Mouse (Mus musculus): Measurements from ENCODE around the gene Pdk2.
"Not testable (repeated sequence)": the region's sequence is repeated elsewhere in the genome, so short reads cannot be mapped to it uniquely, and the experiment has no call there.

Gene Pdk2

DNA sequence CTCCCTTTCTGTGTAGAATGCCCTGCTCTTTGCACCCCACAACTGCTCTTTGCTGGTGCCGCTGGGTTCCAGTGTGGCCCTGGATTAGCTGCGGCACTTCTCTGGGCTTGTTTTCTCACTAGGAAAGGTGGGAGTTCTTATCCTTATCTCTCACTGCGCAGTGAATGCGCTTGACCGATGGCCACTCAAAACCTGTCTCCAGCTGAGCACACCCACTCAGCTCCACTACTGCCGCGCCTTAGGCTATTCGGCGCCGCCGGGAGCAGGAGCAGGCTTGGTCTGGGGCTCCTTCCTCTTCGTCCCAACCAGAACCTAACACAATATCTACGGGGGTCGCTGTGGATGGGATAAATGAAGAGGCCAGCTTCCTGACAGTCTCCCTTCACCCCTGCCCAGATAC is 7.5 kb downstream of the Pdk2 start:
- no peak for ATAC-seq (ENCODE audit: insufficient number of reproducible peaks, low FRiP score, low TSS enrichment)

DNA sequence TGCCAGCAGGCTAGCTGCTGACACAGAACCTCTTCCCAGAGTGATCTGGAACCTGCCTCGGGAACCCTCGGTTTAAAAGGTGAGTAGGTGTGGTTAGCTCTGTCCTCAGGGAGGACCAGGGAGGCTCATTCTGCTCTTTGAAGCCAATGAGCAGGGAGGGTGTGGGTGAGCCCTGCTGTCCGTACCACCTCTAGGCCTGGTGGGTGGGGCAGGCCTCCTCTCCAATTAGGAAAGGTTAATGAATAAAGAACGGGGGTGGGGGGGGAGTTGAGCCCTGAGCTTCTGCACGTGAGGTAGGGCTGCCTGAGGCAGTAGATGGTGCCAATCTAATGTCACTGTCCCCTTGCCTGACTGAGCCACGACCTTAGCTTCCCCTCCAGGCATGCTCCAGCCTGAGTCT is 8.2 kb downstream of the Pdk2 start:
- no peak for ATAC-seq (ENCODE audit: insufficient number of reproducible peaks, low FRiP score, low TSS enrichment)

DNA sequence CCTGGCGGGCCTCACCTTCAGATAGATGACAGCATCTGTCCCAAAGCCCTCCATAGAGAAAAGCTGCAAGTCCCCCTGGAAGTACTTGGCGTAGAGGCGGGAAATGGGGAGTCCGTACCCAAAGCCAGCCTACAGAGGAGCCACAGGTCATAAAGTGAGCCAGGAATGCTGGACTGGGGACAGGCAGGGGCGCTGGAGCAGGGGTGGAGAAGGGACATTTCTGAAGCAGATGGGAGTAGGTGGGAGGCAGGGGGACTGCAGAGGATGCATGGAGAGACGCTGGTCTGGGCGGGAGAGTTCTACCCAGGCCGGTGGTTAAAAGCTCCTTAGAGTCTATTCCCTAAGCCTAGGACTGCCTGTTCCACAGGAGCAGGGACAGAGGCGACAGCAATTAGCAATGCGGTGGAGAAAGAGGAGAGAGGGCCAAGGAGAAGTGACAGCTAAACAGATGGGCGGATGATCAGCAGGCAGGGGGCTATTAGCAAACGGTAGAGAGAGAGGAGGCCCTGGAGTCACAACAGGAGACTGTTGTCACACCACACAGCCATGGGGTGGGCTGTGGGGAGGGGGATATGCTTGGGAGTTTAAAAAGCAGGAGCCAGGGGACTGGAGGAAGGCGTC is 13.2 kb downstream of the Pdk2 start:
- ATAC-seq (ENCODE audit: insufficient number of reproducible peaks, low FRiP score, low TSS enrichment), result no peak

DNA sequence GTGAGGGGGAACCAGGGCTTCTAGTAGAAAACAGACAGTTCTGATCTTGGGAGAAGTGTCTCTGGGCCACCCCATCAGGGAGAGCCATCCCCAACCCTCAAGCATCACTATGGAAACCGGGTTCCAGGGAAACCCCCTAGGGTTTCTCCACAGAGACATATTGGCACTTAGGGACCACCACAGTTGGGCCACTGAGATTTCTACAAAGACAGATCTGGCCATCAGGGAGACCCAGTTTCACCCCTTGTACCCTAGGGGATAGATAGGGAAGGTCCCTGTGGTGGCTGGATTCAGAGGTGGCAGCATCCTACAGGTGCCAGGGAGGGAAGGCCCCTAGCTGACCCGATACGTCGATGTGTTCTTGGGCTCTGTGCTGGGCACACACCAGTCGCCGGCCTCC is 14.3 kb downstream of the Pdk2 start:
- ATAC-seq (ENCODE audit: insufficient number of reproducible peaks, low FRiP score, low TSS enrichment), result no peak

DNA sequence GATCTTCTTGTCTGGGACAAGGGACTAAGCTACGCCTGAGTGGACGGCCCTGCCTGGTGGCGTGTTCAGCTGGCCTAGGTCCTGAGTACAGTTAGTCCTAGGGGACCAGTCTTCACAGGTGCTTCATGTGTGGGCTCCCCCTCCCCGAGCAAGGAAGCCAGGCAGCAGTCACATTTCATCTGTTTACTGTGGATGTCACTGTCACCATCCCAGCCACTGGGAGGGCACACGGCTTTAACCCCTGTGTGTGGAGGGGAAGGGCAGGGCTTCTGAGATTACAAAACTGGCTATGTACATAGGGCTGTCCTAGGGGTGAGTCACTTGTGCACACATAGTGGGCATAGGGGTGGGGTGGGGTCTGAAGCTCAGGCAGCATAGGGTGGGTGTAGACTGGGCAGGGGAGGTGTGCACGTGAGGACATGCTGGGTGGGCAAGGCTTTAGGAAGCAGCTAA is 15.0 kb downstream of the Pdk2 start:
- no peak for ATAC-seq (ENCODE audit: insufficient number of reproducible peaks, low FRiP score, low TSS enrichment)

DNA sequence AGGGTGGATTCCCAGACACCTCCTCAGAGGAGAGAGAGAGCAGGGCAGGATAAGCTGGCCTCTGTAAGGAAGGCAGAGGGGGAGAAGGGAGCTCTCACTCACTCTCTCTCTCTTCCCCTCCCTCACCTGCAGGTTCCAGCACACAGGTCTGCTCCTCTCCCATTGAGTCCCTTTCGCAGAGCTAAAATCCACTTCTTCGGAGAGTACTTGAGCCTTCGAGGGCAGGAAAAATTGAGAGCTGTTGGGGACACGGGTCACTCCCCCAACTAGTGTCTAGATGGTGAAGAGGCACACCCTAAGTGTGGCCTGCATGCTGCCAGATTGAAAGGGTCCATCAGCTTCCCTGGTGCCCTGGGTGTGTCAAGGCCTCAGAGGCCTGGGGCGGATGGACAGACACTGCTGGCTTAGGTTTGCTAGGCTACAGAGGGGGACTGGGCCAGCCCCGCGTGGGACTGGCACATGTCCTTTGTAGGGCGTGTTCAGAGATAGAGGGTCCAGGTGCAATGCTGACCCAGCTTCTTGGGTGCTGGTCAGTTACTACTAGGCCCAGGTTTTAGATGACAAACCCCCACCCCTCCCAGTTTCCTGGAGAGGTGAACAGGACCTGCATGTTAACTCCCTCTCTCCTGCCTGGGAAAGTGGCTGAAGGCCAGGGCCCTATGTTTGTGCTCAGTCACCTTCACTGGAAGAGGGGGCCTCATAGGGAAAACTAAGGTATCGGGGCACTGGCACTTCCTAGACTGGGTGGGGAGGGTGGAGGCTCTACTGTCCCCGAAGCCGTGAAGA is 15.7 kb downstream of the Pdk2 start:
- ATAC-seq (ENCODE audit: insufficient number of reproducible peaks, low FRiP score, low TSS enrichment), result no peak

DNA sequence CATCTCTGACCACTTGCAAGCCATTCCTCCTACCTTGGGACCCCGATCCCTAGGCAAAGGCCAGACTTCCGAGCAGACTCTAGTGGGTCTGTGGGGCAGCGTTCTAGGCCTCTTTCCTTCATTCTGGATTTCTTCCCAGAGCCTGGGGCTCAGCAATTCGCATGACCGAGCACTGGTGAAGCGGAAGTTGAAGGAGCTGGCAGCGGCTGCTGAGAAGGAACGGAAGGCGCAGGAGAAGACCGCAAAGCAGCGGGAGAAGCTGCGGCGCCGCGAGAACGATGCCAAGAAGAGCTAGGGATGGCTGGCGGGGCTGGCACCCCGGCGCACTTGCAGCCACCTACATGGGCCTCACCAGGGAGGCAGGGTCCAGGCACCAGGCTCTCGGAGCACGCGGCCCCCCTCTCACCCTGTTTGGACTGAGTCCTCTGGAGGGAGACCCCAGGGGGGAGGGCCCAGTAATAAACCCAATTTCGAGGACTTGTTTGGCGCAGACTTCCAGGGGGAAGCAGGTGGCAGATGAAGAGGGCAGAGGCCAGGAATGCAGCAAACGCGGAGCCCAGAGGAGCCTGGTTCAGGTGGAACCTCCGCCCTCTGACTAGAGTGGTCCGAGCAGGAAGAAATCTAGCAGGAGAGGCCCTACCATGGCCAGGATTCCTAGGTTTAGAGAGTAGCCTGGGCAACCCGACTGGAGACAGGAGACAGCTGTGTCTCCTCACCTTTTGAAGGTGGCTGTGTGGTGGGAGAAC is 16.5 kb downstream of the Pdk2 start:
- peak; percentile 43; the same call in 1 of the 2 replicates for ATAC-seq (ENCODE audit: insufficient number of reproducible peaks, low FRiP score, low TSS enrichment)

DNA sequence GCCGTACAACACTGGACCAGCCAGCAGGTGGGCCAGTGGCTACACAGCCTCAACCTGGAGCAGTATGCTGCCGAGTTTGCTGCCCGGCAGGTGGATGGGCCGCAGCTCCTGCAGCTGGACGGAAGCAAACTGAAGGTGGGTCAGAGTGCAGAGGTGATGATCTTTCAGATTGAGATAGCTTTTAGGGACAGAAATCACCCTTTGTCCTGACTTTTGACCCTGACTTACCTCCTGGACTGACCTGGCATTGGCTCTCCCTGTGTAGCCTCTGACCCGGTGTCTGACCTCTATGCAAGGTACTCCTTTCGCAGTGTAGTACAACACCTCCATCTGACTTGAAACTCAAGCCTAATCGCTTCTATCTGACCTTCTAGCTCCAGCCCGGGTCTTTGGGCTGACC is 17.7 kb downstream of the Pdk2 start:
- ATAC-seq (ENCODE audit: insufficient number of reproducible peaks, low FRiP score, low TSS enrichment), result no peak

DNA sequence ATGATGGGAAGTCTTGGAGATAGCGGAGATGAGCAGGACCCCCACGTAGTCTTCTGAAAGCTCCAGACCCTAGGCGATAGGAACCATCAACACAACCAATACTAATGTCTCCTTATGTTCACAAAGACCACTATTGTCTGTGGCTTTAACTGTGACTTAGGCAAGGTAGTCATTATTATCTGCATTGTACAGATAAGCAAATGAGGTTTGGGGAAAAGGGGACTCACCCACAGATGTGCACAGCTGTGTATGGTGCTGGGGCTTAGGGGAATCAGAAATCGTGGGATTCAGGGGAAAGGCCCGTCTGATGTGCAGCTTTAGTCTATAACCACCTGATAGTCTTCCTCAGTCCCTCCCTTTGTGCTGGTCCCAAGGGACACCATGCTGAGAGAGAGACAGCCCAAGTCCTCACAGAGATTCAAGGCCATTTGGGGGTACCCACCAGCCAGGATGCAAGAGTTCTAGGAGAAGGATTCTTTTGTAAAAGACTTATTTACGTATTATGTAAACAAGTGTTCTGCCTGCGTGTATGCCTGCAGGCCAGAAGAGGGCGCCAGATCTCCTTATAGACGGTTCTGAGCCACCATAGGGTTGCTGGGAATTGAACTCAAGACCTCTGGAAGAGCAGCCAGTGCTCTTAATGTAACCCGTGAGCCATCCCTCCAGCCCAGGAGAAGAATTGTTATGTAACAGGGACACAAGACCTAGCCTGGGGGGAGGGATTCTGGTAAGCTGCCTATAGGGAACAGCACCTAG is 18.7 kb downstream of the Pdk2 start:
- no peak for ATAC-seq (ENCODE audit: insufficient number of reproducible peaks, low FRiP score, low TSS enrichment)

DNA sequence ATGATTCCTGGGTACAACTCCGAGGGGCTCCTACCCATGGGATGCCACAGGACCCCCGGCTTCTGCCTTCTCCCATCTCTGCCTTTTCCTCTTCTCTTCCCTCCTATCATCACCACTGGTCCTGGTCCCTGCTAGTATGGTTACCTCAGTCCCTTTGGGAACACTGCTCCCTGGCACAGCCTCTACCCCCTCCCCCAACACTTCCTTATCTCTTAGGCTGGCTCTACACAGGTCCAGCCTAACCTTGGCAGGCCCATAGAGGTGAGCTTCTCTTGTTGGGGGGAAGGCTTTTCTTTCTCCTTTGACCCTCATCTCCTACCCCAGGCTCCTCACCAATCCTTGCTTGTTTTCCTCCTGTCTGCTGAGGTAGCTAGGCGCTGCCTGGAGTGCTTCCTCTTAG is 25.7 kb downstream of the Pdk2 start:
- ATAC-seq (ENCODE audit: insufficient number of reproducible peaks, low FRiP score, low TSS enrichment), result no peak

DNA sequence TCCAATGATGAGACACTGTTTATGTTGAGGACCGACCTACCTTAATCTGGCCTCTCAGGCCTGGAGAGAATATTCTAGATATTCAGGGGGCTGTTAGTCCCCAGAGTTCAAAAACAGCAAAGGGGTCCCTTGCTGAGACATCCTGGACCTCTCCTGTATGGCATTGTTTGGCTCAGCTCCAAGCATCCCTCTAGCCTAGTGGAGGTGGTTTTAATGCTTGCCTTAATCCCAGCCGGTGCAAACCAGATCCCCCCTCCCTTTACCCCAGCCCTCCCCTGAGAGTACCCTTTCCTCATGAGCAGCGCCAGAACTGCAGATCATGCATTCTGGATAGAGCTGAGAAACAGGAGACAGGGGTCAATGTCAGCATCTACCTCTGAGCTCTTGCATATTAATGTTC is 28.7 kb downstream of the Pdk2 start:
- ATAC-seq (ENCODE audit: insufficient number of reproducible peaks, low FRiP score, low TSS enrichment), result no peak

DNA sequence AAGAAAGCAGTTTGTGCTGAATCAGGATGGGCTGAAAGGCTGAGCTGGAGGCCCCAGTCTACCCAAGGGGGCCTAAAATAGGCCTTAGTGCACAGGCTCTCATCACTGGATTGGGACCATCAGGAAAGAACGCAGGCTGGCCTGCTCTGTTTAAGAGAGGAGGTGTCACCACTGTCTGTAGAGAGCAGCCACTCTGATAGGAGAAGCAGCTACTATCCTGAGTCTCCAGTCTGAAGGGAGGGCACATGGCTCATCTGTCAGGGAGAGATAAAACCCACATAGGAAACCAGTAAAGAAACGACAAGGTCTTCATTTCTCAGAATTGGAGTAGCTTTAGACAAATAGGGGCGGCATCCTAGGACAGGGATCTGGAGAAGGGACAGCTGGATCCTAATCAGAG is 29.1 kb downstream of the Pdk2 start:
- no peak for ATAC-seq (ENCODE audit: insufficient number of reproducible peaks, low FRiP score, low TSS enrichment)

DNA sequence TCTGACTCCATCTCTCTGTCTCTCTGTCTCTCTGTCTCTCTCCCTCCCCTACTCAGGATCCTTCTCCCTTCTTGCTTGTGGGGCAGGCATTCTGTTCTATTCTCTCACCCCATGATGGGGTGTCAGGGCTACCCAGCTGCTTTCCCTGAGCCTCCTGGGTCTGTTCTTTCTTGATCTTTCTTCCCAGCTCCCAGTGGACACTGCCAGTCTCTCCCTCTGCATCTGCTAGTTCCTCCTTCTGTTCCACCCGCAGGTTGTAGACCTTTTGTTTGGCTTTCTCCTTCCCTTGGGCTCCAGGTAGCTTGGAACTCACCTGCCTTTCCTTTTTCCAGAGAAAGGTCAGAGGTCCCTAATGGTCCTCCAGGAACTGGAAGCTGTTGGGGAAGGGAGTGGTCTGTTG is 29.7 kb downstream of the Pdk2 start:
- ATAC-seq (ENCODE audit: insufficient number of reproducible peaks, low FRiP score, low TSS enrichment), result no peak

DNA sequence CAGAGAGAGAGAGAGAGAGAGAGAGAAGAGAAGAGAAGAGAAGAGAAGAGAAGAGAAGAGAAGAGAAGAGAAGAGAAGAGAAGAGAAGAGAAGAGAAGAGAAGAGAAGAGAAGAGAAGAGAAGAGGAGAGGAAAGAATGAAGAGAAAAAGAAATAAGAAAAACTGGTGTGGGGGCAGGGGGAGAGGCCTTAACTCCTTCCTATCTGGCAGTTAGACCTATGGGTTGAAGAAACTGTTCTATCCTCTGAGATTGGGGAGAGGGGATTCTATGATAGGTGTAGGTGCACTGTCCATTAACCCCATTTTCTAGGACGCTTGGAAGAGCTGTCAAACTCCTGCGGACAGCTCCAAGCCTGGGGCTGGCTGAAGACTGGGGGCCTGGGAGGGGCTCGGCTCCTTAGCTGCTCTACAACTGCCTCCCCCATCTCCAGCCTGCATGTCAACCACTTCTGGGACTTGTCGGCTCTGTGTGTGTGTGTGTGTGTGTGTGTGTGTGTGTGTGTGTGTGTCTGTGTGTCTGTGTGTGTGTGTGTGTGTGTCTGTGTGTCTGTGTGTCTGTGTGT is 30.2 kb downstream of the Pdk2 start:
- ATAC-seq (ENCODE audit: insufficient number of reproducible peaks, low FRiP score, low TSS enrichment), result not testable (repeated sequence)

DNA sequence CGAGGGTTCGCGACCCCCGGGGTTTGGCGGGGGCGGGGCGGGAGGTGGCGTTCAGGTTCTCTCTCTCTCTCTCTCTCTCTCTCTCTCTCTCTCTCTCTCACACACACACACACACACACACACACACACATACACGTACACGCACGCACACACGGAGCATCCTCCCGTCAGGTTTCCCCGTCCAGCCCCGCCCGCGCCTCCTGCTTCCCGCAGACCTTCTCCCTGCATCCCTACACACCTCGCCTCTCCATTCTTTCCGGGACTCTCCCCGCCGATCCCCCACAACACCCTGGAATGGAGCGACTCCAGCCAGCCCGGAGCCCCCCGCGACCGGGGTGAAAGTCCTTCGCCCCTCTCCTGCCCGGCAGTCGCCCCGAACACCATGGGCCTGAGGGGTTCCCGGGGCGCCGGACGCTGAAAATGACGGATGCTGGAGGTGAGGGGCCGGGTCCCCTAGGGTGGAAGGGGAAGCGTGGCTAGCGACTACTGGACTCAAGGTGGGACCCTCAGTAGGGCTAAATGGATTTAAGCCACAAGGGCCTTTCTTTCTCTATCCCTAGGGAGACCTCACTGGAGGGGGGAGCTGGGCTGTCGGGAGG is 30.9 kb downstream of the Pdk2 start:
- no peak for ATAC-seq (ENCODE audit: insufficient number of reproducible peaks, low FRiP score, low TSS enrichment)

DNA sequence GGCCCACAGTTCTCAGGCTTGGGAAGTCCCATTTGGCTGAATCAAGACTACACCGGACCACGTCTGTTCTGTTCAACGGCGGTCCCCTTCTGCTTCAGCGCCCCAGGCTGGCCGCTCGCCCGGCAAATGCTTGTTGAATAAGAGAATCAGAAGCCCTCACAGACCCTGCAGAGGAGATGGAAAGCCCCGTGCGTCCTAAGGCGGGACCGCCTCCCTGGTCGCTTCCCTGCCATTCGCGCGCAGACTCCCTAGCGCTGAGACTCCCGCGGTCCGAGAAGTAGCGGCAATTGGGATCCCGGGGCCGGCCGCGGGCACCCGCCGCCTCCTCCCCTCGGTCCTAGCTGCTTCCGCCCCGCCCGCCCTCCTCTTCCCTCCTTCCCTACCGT is 31.5 kb downstream of the Pdk2 start, which contains the start of gene Samd14:
Gene Samd14 (plus strand): TSS at position 251 of the 386 bp plus-strand sequence.
- ATAC-seq (ENCODE audit: insufficient number of reproducible peaks, low FRiP score, low TSS enrichment), result 0 out of 2 replicates have a peak, but pooled peaks have one; percentile 26

DNA sequence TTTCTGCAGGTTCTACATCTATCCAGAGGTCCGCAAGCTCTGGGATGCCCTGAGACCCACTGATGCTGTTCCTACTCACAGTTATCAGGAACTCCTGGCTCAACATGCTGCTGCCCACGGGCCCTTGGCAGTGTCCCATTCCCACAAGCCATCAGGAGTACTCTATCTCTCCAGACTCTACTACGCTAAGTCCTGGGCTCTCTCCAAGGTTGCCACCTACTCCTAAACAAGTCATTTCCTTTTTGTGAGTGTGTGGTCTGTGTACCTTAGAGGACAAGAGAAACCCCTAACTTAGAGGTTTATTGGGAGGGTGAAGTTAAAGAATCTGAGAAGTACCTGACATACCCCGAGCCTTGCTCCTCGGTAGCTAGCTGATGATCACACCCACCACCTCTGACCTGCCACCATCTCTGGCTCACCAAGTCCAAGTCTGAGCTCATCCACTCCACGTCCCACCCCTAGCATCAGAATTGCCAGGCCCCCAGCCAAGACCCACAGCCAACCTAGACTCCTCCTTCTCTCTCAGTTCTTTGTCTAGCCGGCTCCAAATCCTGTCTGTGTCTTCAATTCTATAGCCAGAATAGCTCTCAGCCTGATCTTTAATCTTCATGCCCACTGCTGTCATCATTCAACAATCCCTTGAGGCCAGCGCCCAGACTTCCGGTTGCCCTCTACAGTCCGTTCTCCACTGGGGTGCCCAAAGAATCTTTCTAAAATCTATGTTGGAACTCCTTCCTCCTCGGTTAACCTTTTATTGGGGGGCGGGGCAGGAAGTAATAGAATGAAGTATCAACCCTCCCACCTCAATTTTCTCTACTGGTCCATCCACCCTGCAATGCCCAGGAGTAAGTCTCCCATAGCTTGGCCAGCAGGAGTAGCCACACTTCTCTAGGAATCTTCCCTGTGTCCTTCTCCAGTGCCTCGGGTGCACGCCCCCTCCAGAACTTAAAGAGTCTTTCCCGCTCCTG is 32.2 kb downstream of the Pdk2 start:
- ATAC-seq (ENCODE audit: insufficient number of reproducible peaks, low FRiP score, low TSS enrichment), result no peak

DNA sequence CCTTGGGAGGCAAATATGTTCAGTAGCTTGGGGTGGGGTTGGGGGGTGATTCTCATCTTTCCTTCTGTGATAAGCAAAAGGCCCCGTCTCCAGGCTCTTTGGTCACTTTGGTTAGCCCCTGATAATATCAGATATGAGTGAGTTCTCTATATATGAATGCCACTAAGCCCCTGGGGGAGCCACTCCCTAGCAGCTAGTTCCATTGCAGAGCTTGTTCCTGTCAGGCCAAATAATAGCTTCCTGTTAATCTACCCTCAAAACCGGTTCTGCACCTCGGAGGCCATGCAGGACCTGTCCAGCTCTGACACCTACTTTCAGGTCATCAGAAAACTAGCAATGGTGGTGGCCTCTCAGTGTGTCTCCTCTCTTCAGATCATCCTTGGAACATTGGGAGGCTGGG is 33.7 kb downstream of the Pdk2 start:
- no peak for ATAC-seq (ENCODE audit: insufficient number of reproducible peaks, low FRiP score, low TSS enrichment)

All from cerebellum, adult (tissue).